Mouse (Mus musculus) testis, postnatal 14 days (tissue): ENCODE data around the gene Gphn.

Source experiments
- DNase-seq: peaks from one replicate; pipeline ENCODE4 v3.0.0; 2021; ENCODE audit warnings: low spot score

The Gphn gene

DNA sequence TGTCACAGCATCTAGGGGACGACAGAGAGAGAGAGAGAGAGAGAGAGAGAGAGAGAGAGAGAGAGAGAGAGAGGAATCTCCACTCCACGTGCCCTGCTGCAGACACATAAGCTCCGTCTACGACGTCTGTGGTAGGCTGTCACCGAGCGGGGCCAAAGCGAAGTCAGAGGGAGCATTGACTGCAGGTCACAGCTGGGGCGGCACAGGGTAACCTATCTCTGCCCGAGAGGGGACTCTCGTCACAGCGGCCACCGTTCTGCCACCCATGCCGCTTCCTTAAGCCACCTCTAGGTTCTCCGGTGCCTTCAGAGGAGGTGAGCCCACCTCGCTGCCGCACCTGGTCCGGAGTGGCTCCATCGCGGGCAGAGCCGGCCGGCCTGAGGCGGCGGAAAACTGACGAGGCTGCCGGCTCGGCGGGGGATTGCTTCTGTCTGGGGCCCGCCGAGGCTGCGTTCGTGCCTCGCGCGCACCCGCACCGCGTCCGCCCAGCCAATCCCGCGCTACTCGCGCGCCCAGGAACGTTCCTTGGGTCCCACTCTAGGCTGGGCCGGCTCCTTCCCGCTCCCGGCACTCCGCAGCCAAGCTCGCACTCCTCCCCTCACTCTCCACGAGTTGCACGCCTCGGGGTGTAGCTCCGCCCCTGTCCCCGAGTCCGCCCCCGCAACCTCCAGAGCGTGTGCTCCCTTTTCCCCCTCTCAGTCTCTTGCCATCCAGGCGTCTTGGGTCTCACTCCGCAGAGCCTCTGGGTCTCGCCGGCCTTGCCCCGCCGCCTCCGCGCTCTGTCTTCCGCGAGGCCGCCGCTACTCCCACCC, at the start of gene Gphn:
Gene Gphn, plus strand, starts transcription at position 673 of the 812 bp plus-strand sequence.
- peak; percentile 92 for DNase-seq

DNA sequence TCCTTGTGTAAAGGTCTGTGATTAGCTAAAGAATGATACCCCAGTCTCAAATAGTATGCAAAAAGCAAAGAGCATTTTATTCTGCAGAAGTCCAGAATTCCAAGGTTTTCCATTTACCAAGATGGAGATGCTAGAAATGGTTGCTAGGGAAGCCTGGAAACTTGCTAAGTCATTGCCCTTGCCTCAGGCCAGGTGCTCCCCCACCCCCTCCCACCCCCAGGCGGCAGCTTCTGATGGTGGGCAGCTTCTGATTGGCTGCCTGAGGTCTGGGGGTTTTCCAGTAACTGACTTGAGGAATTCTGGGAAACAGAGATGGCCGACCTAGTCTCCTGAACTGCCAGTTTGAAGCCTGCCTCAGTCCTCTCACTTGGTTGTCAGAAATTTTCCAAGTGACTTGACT, 44.7 kb upstream of the Gphn start:
- no peak for DNase-seq

DNA sequence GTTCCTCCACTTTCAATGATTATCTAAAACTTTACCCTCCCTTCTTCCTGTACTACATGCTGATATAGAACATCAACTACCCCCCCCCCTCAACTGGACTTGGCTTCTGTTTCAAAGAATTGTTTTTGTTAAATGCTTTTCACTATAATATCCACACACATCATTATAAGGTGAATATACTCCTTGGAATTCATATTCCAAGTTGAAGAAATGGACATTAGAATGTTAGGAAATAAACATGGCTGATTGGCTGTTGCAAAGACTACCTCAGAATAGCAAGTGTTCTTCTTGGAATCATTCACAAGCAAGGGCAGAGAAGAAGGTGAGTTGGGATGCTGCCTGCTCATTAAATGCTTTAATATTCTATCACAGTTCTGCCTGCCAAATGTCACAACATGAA, 32.2 kb upstream of the Gphn start, which contains the start of gene Gm6657:
Gene Gm6657, plus strand, starts transcription at position 301 of the 400 bp plus-strand sequence.
- no peak for DNase-seq

DNA sequence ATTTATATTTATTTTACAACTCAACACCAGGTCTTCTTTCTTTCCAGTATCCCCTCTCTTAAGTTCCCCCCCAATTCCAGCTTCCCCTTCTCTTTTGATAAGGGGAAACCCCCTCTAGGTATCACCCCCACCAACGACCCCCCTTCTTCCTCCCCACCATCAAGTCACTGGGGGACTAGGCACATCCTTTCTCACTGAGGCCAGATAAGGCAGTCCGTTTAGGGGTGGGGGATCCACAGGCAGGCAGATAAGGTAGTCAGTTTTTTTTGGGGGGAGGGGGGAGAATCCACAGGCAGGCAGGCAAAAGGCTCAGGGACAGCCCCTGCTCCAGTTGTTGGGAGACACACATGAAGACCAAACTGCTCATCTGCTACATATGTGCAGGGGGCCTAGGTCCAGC, 30.8 kb upstream of the Gphn start:
- no peak for DNase-seq

DNA sequence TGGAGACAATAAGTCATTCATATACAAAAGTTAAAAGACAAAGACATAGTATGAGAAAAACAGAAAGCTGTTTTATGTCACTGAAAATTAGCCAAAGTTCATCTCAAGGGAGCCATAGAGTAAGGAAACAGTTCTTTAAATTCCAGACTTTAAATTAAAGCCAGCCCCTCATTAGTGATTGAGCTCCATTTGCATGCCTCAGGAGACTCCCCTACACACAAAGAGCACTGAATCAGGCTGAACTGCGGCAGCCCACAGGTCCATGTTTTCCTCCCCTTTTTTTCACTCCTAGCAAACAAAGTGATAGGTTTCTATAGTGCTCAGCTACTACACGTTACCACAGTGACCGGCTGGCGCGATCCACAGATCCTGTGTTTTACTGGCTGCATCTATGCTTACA, 22.5 kb upstream of the Gphn start:
- no peak for DNase-seq

DNA sequence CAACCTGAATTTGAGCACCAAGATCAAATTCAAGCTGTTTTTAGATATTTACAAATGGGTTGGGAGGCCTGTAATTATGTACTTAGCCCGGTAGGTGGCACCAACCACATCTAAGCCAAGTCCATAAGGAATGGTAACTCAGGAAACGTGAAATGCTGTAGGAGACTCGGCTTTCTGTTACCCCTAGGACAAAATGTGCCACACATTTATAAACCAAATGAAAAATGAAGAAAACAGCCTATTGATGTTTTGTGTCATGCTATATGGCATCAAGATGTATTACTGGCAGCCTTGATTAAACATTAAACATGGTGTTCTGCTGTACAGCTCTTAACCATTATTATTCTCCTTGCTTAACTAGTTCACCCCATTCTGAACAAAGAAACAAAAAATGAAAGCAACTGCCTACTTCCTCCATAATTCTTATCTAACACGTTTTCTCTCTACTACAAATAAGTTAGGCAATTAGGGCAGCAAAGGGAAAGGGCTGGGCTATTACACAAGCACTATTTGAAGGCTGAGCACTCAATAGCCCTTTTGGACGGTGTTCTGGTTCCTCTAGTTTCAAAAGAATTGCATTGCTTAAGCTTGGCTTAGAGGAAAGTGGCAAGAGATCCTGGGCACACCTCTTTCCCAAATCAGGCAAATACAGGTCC, 20.1 kb upstream of the Gphn start:
- DNase-seq, result peak; percentile 13

DNA sequence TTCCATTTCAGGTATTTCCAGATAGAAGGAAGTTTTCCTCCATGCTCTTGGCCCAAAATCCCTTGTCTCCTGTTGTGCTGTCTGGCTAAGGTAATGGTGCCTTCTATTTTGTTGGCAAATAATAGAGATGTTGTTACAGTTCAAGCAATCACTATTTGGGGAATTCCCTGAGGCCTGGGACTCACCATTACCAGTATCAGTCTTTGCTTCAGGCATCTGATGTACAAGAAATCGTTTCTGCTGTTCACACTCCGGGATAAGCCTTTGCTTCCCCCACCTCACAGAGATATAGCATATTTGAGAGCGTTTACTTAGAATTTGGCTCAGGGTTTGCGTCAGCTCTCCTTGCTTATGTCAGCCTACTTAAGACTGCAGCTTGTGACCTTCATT, 19.6 kb upstream of the Gphn start:
- DNase-seq, result no peak

DNA sequence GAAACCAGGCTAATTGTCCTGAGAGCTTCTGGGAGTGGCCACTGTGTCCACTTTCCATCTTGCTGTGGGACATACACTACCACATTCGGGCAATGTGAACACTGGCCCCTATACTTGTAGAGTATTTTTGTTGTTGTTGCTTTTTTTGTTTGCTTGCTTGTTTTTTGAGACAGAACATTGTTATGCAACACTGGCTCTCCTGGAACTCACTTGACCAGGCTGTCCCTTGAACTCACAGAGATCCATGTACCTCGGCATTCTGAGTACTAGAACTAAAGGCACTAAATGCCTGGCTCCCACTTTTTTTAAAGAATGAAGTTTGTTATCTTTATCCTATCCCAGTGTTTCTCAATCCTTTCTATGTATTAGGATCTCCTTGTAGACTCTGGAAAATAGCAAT, 16.3 kb upstream of the Gphn start:
- no peak for DNase-seq

DNA sequence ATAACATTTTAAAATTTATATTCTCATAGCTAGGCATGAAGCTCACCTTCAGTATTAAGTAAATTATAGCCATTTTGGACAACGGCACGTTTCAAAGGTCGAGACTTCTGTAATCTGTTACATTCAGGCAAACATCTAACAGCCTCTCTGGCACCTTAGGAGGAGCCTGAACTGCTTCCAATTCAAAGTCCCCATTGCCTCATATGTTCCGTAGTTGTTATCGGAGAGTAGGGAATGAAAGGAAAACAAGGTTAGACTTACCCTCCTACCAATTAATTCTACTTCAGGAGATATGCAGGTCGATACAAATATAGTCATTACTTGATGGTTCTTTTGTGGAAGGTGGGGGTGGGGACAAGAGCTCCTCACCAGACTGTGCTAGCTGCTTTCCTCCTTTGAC, 10.7 kb upstream of the Gphn start:
- no peak for DNase-seq

DNA sequence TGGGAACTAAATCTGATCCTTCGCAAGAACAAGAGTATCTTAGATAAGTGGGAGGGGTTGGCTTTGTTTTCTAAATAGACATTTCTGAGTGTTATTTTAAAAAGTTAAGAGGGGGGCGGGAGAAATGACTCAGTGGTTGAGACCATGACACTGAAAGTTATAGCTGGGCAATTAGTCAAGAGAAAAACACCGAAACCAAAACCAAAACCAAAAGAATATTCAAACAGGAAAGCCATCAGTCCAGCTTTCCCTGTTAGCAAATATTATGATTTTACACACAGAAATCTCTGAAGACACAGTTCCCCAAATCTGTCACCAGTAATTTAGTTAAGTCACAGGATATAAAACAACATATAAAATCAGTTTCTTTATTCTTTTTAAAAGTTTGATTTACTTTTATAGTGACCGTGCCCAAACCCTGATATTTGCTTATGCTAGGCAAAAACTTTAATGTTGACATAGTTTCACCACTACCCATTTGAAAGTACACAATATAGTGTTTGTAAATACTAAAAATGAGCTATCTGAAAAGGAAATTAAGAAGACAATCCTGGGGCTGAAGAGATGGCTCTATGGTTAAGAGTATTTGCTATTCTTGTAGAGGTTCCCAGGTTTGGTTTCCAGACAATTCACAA, 6.9 kb upstream of the Gphn start:
- no peak for DNase-seq

DNA sequence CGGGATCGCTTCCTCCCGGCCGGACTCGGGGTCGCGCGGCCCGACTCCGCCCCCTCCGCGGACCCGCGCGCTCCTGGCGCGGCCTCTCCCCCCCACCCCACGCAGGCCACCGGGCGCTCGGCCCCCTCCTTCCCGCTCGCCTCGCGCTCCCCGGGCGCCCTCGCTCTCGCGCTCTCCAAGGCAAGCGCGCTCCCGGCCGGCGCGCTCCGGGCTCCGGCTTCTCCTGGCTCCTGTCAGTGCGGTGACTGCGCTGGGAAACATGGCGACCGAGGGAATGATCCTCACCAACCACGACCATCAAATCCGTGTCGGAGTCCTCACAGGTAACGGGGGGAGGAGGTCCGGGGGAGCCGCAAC, 318 bp downstream of the Gphn start:
- no peak for DNase-seq

DNA sequence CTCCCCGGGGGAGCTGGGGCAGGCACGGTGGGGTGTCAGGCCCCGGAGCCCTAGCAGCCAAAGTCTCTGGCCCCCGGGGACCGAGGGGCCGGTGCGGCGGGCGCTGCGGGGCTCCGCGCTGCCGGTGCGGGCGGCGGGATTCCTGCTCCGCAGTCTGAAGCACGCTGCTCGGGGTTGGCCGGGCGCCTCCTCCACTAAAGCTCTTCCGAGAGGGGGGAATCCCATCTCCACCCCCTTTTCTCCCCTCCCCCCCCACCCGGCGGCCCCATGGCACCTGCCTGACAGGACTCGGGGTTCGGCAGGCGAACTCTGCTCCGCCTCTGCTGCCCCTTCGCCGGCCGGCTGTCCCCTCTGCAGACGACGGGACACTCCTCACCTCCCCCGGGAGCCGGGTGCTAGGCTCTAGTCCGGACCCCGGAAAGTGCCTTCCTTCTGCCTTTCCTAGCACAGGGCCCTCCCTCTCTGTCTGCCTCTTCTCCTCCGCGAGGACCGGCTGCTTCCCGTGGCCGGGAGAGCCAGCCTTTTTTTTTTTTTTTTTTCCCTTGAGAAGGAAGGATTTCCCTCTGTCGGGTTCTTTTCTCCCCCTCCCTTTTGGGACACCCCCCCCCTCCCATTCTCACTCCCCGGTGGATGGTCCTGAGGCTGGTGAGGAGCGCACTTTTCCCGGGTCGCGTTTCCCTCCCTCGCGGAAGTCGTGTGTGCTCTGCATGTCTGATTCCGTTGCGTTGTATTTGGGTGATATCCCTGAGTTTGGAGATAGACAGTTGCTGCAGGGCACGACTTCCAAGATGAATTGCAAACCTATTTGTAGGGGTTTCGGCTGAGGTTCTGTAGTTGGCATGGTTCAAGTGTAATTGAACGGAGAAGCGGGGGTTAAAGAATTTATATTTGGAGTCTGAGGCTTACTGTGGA, 1.1 kb downstream of the Gphn start:
- DNase-seq, result peak; percentile 73

DNA sequence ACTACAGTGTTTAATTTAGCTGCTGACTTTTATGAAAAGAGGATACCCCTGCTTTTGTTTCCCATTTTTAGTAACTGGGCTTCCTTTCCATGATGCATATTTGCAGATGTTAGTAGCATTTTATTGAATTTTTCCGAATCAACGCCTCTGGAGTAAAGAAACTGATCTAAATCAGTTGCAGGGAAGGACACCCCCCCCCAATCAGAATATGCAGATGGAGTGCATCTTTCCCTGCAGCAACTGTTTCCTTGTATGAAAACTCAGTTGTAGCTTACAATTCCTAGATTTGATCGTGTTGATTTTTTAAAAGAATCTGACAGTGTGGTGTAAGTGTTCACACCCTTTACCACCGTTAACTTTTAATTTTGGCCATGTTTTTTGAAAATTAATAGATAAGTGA, 2.0 kb downstream of the Gphn start:
- no peak for DNase-seq

DNA sequence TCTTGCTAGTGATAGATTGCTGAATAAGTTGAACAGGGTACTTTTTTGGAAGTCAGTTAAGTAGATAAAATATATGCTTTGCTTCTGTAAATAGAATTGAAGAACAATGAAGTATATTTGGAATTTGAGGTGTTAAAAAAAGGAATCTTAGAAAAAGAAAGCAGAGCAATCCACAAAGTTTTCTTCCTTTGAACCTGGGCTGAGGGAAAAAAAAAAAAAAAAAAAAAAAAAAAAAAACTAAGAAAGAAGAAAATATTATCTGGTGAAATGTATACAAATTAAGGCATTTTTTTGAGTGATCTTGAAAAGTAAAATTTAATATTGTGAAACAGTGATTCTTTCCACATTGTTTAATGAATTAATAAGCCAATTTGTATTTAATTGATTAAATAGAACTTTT, 6.4 kb downstream of the Gphn start:
- DNase-seq, result no peak

DNA sequence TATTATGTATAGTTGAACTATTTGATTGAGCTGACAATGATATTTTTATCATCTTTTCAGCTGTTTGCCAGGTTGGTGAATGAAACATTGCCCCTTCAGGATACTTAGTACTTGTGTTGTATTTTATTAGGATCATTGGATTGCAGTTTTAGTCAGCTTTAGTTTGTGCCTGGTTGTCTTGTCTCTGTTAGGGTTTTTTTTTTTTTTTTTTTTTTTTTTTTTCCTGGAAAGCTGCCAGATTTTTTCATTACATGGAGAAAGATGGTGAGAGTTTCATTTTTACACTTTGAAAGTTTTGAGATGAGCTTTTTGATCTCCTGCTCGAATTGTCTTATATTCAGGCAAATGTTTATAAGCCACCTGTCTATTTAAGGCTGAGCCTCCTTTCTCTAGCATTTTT, 22.2 kb downstream of the Gphn start:
- DNase-seq, result no peak

DNA sequence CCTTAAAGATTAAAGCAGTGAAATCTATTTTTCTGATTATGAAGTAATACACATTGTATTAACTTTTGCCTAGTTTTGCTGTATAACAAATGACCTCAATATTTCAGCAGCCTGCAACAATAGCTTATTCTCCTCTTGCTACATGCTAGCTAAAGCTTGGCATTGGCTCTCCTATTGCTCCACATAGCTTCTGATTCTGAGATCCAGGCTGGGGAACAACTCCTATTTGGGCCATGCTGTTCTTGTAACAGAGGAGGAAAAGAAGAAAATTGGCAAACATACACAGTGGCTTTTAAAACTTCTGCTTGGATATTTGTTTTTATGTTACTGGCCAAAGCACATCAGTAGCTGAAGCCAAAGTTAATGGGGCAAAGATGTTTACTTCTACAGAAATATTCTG, 23.0 kb downstream of the Gphn start:
- DNase-seq, result peak; percentile 45

DNA sequence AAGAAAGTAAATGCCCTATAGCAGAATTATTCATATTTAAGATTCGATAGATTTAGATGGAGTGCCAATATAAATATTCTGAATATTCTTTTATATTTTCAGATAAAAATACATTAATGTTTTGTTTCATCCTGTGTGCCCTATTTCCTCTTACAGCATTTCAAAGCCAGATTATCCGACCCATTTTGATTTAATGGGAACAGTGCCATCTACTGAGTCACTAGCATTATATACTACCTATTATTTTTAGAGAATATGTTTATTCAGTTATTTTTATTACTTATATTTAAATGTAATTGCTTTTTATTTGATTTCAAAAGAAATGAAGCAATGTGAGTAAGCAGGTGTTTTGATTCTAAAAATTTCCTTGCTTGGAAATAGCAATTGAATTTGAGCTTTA, 51.2 kb downstream of the Gphn start:
- no peak for DNase-seq

DNA sequence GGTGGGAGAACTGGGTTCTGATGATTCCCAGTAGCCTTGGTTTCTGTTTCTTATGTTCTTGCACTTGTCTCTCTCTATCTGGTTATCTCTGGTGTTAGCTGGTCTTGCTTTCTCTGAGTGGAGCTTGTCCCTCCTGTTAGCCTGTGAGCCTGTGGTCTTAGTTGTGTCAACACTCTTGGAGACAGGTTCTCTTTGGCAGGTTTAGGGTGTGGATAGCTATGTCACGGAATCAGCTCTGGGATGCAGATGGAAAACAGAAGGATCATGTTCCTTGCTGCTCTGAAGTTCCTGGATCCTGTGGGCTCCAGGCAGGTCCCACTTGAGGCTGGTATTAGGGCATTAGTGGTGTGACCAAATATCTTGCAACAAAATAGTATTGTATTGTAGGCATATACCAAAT, 64.2 kb downstream of the Gphn start:
- DNase-seq, result no peak

DNA sequence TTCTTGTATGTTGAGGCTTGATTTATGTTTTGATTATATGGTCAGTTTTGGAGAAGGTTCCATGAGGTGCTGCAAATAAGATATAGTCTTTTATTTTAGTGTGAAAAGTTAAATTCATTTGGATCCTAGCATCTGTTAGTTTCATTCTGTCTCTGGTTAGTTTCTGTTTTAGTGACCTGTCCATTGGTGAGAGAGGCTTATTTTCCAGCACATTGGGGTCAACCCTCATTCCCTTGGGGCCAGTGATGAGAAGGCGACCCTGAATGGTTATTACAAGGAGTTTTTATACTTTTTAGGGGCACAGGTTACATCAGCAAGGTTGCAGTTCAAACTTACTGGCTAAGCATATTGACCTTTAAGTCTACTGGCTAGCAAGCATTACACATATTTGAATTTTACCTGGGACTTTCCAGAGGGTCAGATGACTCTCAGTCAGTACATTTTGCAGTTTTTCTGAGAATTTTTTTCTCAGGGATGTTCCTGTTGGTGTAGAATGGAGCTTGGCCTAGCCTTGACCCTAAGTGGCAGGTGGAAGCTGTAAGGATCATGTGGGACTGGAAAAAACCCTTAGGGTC, 72.7 kb downstream of the Gphn start:
- DNase-seq, result no peak

DNA sequence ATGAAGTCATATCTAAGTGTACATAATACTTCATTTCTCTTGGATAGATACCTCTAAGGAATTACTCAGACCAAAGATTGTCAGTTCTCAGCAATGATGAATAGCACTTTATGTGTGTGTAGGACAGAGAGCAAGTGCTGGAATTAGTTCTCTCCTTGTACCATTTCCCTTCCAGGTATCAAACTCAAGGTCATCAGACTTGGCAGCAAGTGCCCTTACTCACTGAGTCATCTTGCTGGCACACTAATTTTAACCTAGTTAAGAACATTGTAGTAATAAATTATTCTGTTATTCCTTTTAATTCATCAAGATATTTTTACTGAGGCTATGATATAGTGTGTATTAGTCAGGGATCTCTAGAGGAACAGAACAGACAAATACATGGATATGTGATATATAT, 88.9 kb downstream of the Gphn start:
- no peak for DNase-seq

DNA sequence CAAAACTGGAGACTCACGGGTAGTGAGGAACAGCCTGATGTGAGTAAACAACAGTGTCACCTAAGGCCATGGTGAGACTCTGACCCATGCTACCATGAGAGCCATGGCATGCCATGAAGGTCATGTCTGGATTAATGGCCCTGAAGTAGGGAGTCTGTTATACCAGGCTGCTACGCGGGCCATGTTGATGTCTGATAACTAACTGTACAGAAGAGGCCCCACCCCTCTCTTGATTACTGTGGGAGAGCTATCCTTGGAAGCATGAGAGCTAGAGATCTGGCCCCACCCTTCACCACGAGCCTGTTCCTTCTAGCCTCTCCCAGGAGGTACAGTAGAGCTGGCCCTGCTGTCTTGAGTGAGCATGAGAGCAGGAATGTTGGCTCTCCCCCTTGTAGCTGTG, 101.8 kb downstream of the Gphn start:
- no peak for DNase-seq

DNA sequence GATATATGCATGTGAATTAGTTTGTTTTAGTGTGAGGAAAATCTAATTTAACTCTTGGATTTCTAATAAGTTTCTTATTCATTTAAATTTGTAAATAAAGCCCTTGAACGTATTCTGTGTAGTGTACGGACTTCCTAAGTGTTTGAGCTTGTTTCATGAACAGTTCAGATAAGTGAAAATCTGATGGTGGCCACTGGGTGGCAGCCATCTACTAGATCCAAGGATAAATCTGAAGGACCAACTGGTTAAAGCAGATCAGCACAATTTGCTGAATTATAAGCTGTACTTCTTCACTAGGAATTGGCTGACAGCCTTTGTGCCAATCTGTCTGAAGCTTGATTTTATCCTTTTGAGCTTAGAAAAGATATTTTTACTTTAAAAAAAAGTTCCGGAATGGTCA, 105.9 kb downstream of the Gphn start:
- DNase-seq, result no peak
